Mouse (Mus musculus) left cerebral cortex, adult 18-20 months (tissue): ENCODE results near the gene Fbxw16. TPM values are rescaled to one million over a fixed set of nuclear protein-coding genes. Genes with fewer than 3 reads are reported as not detected.
"Not testable (repeated sequence)": the region's sequence is repeated elsewhere in the genome, so short reads cannot be mapped to it uniquely, and the experiment has no call there.

Experiments used
- DNase-seq, 2 experiments: peaks; one replicate each; pipeline ENCODE4 v3.0.0; 2021 to 2022; ENCODE audit warnings: low spot score in 2 of 2, mixed read lengths in 1 of 2
- long read RNA-seq, 2 experiments: library from polyadenylated mRNA; stranded (forward); transcript quantifications; one replicate each; pipeline ENCODE4 v2.0.0; 2021
- total RNA-seq, 2 experiments: library from RNA; stranded (reverse); gene quantifications; 2 replicates each; pipeline ENCODE4 v1.2.3; 2021

Gene Fbxw16
- not detected for total RNA-seq
- long read RNA-seq, experiment 1, result 0 reads
- long read RNA-seq, experiment 2, result 0 reads

DNA sequence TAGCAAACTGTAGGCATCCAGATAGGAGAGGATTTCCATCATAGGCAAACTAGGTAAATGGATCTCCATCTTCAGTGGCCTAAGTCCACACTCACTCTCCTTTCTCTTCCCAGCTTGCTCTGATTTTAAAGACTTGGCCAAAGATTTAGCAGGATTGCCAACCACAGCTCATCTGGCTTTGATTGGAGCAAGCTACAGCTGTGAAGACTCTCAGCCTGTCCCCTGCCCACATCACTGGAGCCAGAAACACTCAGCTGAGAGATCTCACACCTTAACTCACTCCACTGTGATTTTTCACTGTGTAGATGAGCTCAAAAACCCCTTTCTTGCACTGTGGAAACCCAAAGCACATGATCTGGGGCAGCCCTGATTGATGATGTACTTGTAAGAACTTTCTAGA is at the start of gene Fbxw16:
Gene Fbxw16, minus strand, starts transcription at position 101 of the 400 bp plus-strand sequence.
- no peak for DNase-seq

DNA sequence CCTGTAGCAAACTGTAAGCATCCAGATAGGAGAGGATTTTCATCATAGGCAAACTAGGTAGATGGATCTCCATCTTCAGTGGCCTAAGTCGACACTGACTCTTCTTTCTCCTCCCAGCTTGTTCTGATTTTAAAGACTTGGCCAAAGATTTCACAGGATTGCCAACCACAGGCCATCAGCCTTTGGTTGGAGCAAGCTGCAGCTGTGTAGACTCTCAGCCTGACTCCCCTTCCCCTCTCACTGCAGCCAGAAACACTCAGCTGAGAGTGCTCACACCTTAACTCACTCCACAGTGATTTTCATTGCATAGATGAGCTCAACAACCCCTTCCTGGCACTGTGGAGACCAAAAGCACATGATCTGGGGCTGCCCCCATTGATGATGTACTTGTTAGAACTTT is 46.8 kb upstream of the Fbxw16 start, which contains the start of gene Fbxw19:
Gene Fbxw19, minus strand, starts transcription at position 101 of the 400 bp plus-strand sequence.
- not testable (repeated sequence) for DNase-seq

DNA sequence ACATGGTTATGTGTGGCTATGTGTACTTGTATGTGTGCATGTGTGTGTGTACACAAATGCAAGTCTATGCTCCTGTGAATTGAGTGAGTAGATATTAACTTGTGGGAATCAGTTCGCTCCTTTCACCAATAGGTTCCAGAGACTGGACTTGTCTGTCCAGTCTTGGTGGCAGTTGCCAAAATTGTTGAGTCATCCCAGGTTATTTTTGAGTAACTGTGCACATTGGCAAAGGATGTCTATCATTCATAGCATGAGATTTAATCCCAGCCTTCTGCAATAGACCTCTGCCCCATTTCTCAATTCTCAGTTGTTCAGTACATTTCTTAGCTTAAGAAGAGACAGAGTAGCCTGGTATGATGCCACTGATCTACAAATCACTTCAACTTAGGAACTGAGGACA is 16.0 kb downstream of the Fbxw16 start:
- no peak for DNase-seq

DNA sequence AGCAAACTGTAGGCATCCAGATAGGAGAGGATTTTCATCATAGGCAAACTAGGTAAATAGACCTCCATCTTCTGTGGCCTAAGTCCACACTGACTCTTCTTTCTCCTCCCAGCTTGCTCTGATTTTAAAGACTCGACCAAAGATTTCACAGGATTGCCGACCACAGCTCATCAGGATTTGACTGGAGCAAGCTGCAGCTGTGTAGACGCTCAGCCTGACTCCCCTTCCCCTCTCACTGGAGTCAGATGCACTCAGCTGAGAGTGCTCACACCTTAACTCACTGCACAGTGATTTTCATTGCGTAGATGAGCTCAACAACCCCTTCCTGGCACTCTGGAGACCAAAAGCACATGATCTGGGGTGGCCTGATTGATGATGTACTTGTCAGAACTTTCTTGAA is 44.7 kb downstream of the Fbxw16 start, which contains the start of gene Fbxw22:
Gene Fbxw22, minus strand, starts transcription at position 101 of the 400 bp plus-strand sequence.
- not testable (repeated sequence) for DNase-seq

Other genes starting within 250 kb of the Fbxw16 start
- not detected for gene Fbxw20, start 214.4 kb downstream of the Fbxw16 start, total RNA-seq
- gene Fbxw14, start 161.5 kb downstream of the Fbxw16 start, total RNA-seq, result not detected
- gene Fbxw28, start 109.5 kb downstream of the Fbxw16 start, total RNA-seq, result not detected
- gene Fbxw22, start 44.8 kb downstream of the Fbxw16 start, total RNA-seq, result not detected
- not detected for gene Fbxw19, start 46.7 kb upstream of the Fbxw16 start, total RNA-seq
- gene Fbxw15, start 119.1 kb upstream of the Fbxw16 start, total RNA-seq, result not detected
- gene Fbxw24, start 176.9 kb upstream of the Fbxw16 start, total RNA-seq, result not detected
- not detected for gene Fbxw25, start 215.5 kb upstream of the Fbxw16 start, total RNA-seq